Mouse (Mus musculus) intestine, embryonic 14.5 days (tissue): Measurements from ENCODE around the gene Ugcg. TPM values are rescaled to one million over a fixed set of nuclear protein-coding genes. Genes with fewer than 3 reads are reported as not detected.

Source experiments
- ATAC-seq: fragments of 200-750 bp; cut with Nextera tagmentation; replicated peaks from 2 replicates; pipeline ENCODE4 v1.8.0; 2017; ENCODE audit warnings: low read depth, moderate number of reproducible peaks, moderate TSS enrichment, moderate library complexity; ENCODE audit not compliant: low FRiP score, low TSS enrichment
- DNase-seq: peaks from one replicate; pipeline ENCODE4 v3.0.0-alpha.2; 2018; ENCODE audit warnings: low spot score
- H3K27ac ChIP-seq: fragments of 300-500 bp; sonication (generic); 2 replicates; pipeline ENCODE4 v1.5.1; 2014; ENCODE audit warnings: low read depth, mild to moderate bottlenecking, control low read depth
- H3K27me3 ChIP-seq: fragments of 300-500 bp; sonication (generic); replicated peaks from 2 replicates; pipeline ENCODE4 v1.6.1; 2014; ENCODE audit warnings: low read length, control low read depth; ENCODE audit not compliant: control insufficient read depth, insufficient read depth
- H3K36me3 ChIP-seq: fragments of 300-500 bp; sonication (generic); 2 replicates; pipeline ENCODE4 v1.6.1; 2014; ENCODE audit warnings: low read length, control low read depth; ENCODE audit not compliant: control insufficient read depth, insufficient read depth
- H3K4me1 ChIP-seq: fragments of 300-500 bp; sonication (generic); replicated peaks from 2 replicates; pipeline ENCODE4 v1.6.1; 2014; ENCODE audit warnings: low read length, control low read depth, mixed read lengths; ENCODE audit not compliant: control insufficient read depth, insufficient read depth
- H3K4me2 ChIP-seq: fragments of 300-500 bp; sonication (generic); 2 replicates; pipeline ENCODE4 v1.6.1; 2014; ENCODE audit warnings: low read length
- H3K4me3 ChIP-seq: fragments of 300-500 bp; sonication (generic); 2 replicates; pipeline ENCODE4 v1.5.1; 2014; ENCODE audit warnings: low read depth, low read length, control low read depth, mixed read lengths
- H3K9ac ChIP-seq: fragments of 300-500 bp; sonication (generic); 2 replicates; pipeline ENCODE4 v1.6.1; 2014; ENCODE audit warnings: mild to moderate bottlenecking, low read length
- H3K9me3 ChIP-seq: fragments of 300-500 bp; sonication (generic); 2 replicates; pipeline ENCODE4 v1.6.1; 2016; ENCODE audit warnings: low read length, control low read depth; ENCODE audit not compliant: control insufficient read depth
- whole genome bisulfite sequencing: fragments of 180-500 bp; shearing (Covaris S2); extraction: QIAGEN DNeasy Blood & Tissue Kit; methylation state at CpG from one replicate; pipeline ENCODE4 v1.1.7; 2014; 5-methylcytosine and 5-hydroxymethylcytosine counted together
- polyA plus RNA-seq: library from polyadenylated mRNA; unstranded; fragments of >200 nt; fragmentation: Nextera tagmentation; extraction: Ambion mirVana; gene quantifications from 2 replicates; pipeline ENCODE4 v1.2.1, GENCODE M21; 2014

Gene Ugcg
- polyA plus RNA-seq, 1 experiment from 2014 or later: 14.1 TPM

DNA sequence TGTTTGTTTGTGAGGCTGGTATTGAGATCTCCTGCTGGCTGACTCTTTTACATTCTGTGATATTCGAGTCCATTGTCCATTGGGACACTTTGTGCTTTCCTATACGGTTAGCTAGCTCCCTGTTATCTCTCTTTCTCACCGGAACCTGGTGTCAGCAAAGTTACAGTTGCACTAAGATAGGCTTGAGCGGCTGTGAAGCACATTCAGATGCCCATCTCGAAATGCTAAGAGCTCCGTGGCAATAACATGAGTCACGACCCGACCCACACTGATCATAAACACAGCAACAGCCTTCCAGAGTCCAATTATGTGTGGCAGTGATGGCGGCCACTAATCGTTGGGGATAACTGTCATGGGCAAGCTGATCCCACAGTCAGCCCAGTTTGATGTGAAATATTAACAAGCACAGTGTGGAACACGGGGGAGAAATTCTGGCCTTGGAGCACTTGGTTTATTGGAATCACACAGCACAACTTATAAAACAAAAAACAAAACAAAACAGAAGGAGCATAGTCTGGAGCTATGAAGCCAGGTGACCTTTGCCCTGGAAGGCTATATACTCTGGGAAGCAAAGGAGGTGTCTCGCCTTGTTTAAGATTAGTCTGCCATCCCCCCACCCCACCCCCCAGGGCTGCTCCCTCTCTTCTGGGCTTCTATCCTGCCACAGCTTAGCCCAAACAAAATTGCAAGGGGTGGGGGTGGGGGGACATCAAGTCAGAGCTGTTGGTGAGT lies 7.5 kb downstream of the Ugcg start:
- H3K9me3 ChIP-seq: no peaks in the 10 kb centered on the region
- H3K27ac ChIP-seq: no peak overlapping the region
- WGBS: 21% methylated on average over 12 of the region's 12 CpGs
- 0 out of 2 replicates have a peak overlapping the region, but pooled peaks have one; percentile 8 for H3K4me2 ChIP-seq
- no peak overlapping the region for H3K9ac ChIP-seq
- 0 out of 2 replicates have a peak, but pooled peaks cover 3% of the 10 kb centered on the region for H3K36me3 ChIP-seq
- peaks cover 34% of the 10 kb centered on the region for H3K4me1 ChIP-seq
- no peaks in the 10 kb centered on the region for H3K27me3 ChIP-seq
- DNase-seq (no peak), ATAC-seq (0 out of 2 replicates have a peak, but pooled peaks have one; percentile 46)
- H3K4me3 ChIP-seq: no peak overlapping the region

GRCm38 (mm10) chr4:59197078-59197424 lies 8.0 kb downstream of the Ugcg start:
- 0 out of 2 replicates have a peak, but pooled peaks have one; percentile 26 for ATAC-seq
- 36% methylated on average over 6 of the region's 6 CpGs for WGBS
- no peak overlapping the region for H3K4me2 ChIP-seq

DNA sequence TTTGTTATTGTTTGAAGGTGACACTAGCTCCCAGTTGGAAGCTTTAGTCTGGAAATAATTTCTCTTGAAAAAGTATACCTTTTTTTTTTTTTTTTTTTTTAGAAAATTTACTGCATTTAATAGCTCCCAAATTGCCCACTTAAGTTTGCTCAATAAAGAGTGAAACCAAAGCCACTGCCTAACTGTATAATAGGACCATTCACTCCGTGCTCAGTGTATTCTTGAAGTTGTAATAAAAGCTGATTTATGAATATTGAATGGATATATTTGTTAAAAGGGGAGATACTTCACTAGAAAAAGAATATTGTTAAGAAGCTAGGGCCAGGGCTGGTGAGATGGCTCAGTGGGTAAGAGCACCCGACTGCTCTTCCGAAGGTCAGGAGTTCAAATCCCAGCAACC lies 8.4 kb downstream of the Ugcg start:
- Histone ChIP-seq H3K27me3 (no peaks in the 10 kb centered on the region), H3K9ac (no peak overlapping the region), H3K4me3 (no peak overlapping the region), H3K9me3 (no peaks in the 10 kb centered on the region), H3K36me3 (no peaks in the 10 kb centered on the region), H3K27ac (no peak overlapping the region), H3K4me1 (peaks cover 38% of the 10 kb centered on the region), H3K4me2 (no peak overlapping the region)
- DNase-seq: no peak
- no peak for ATAC-seq
- WGBS: 72% methylated on average over 3 of the region's 3 CpGs

More at GRCm38 (mm10) chr4:59197078-59197424, 8.0 kb downstream of the Ugcg start:
- no peak overlapping the region for H3K4me3 ChIP-seq
- no peaks in the 10 kb centered on the region for H3K27me3 ChIP-seq
- H3K9me3 ChIP-seq: no peaks in the 10 kb centered on the region
- peaks cover 35% of the 10 kb centered on the region for H3K4me1 ChIP-seq
- H3K9ac ChIP-seq: no peak overlapping the region
- 0 out of 2 replicates have a peak overlapping the region, but pooled peaks have one; percentile 18 for H3K27ac ChIP-seq
- no peak for DNase-seq
- no peaks in the 10 kb centered on the region for H3K36me3 ChIP-seq

DNA sequence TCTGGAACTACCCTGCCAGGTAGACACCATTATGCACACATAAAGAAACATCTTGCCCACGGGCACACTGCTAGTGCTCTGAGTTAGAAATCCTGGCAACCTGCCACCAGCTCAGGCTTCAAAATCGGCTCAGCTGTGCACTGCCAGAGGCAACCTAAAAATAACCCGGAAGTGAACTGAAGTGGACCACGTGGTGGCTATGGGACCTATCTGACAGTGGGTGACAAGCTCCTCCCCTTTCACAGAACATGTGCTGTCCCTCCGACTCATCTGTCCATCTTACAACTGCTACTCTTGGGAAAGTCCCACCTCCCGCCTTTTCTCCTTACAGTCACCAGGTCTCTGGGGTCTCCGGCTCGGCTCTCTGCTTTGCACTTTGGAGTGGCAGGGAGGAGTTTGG lies 10.3 kb downstream of the Ugcg start:
- H3K9ac ChIP-seq: no peak overlapping the region
- H3K4me2 ChIP-seq: no peak overlapping the region
- H3K36me3 ChIP-seq: no peaks in the 10 kb centered on the region
- ATAC-seq (peak; percentile 51; the same call in 1 of the 2 replicates), DNase-seq (no peak)
- H3K9me3 ChIP-seq: no peaks in the 10 kb centered on the region
- no peak overlapping the region for H3K4me3 ChIP-seq
- no peaks in the 10 kb centered on the region for H3K27me3 ChIP-seq
- H3K4me1 ChIP-seq: peaks cover 38% of the 10 kb centered on the region
- WGBS: 36% methylated on average over 8 of the region's 8 CpGs
- H3K27ac ChIP-seq: no peak overlapping the region

DNA sequence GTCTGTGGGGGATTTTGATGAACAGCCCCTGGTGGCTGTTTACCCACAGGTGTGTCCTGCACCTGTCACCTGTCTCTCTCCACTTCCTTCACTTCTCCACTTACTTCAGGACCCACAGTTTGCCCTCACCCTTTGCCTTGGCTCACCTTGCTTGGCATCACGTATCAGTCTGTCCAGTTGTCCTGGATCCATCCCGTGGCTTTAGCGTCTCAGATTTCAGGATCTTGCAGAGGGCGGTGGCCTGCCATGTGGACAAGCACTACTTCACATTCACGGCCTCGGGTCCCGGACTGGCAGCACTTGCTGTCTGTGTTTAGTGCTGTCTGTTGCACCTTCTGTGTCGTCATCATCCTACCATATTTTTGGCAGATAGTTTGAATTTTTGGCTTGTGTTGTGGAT lies 10.7 kb downstream of the Ugcg start:
- no peak for ATAC-seq
- H3K4me2 ChIP-seq: no peak overlapping the region
- H3K4me1 ChIP-seq: peaks cover 38% of the 10 kb centered on the region
- no peak overlapping the region for H3K27ac ChIP-seq
- H3K4me3 ChIP-seq: no peak overlapping the region
- no peaks in the 10 kb centered on the region for H3K27me3 ChIP-seq
- H3K9me3 ChIP-seq: no peaks in the 10 kb centered on the region
- 53% methylated on average over 8 of the region's 8 CpGs for WGBS
- H3K9ac ChIP-seq: no peak overlapping the region
- no peak for DNase-seq
- H3K36me3 ChIP-seq: no peaks in the 10 kb centered on the region

DNA sequence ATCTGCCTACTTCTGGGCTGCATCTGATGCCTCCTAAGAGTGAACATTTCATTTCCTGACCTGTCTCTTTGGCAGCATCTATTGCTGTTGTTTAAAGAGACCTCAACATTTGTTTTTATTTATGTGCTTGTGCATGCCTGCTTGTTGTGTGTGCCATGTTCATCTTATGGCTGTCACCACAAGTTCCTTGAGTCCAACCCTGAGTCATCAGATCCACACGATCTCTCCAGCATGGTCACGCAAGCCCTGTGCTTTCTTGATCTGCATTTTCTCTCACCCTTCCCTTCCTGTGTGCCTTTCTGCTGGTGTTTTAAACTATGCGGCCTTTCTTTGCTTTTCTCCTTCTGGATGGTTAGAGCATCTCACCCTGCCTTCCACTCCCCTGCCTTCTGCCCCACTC lies 11.6 kb downstream of the Ugcg start:
- 79% methylated on average over 3 of the region's 3 CpGs for WGBS
- no peaks in the 10 kb centered on the region for H3K36me3 ChIP-seq
- H3K4me2 ChIP-seq: no peak overlapping the region
- no peaks in the 10 kb centered on the region for H3K27me3 ChIP-seq
- no peak overlapping the region for H3K9ac ChIP-seq
- H3K9me3 ChIP-seq: no peaks in the 10 kb centered on the region
- H3K4me1 ChIP-seq: peaks cover 36% of the 10 kb centered on the region
- H3K27ac ChIP-seq: no peak overlapping the region
- ATAC-seq (no peak), DNase-seq (no peak)
- no peak overlapping the region for H3K4me3 ChIP-seq

DNA sequence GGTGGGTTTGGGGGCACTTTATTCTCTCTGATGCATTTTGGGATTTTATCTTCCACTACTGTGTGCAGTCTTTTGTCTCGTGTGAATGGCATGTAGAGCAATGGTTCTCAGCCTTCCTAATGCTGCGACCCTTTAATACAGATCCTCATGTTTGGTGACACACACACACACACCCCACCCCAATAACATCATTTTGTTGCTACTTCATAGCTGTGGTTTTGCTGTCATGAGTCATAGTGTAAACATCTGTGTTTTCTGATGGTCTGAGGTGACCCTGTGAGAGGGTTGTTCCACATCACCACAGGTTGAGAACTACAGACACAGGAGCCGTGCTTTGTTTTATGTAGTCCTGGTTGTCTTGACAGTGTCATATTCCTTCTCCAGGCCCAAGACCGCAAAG lies 15.6 kb downstream of the Ugcg start:
- 74% methylated on average over 4 of the region's 4 CpGs for WGBS
- ATAC-seq (no peak), DNase-seq (no peak)
- no peaks in the 10 kb centered on the region for H3K9me3 ChIP-seq
- H3K9ac ChIP-seq: no peak overlapping the region
- peaks cover 14% of the 10 kb centered on the region for H3K36me3 ChIP-seq
- no peak overlapping the region for H3K4me2 ChIP-seq
- H3K27ac ChIP-seq: no peak overlapping the region
- H3K4me1 ChIP-seq: peaks cover 10% of the 10 kb centered on the region
- no peaks in the 10 kb centered on the region for H3K27me3 ChIP-seq
- H3K4me3 ChIP-seq: no peak overlapping the region

DNA sequence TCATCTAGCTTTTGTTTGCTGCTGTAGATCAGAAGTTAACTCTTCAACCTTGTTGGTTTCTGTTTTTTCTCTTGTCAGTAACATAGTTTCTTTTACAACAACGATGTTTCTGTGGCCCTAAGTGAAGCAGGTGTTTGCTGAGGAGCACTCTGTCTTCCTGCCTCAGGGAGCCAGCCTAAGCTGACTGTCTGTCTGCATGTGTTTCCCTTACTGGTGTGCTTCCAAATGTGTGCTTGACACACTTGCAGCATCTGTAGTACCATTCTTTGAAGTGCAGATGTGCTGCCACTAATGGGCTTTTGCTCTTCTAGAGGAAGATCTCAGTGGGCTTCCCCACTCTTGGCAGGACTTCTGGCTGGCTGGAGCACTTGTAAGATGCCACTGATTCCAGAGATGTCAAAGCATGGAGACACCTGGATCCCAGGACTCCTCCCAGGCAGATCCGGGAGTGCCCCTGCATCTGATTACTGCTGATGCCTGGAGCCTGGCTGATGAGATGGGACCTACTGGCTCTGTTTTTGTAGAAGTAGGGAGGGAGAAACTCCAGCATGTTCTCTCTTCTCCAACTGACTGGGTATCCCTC lies 16.8 kb downstream of the Ugcg start:
- H3K9me3 ChIP-seq: no peaks in the 10 kb centered on the region
- WGBS: 17% methylated on average over 2 of the region's 2 CpGs
- H3K4me3 ChIP-seq: no peak overlapping the region
- peaks cover 26% of the 10 kb centered on the region for H3K36me3 ChIP-seq
- H3K27me3 ChIP-seq: no peaks in the 10 kb centered on the region
- H3K4me2 ChIP-seq: no peak overlapping the region
- ATAC-seq: no peak
- no peak for DNase-seq
- no peak overlapping the region for H3K27ac ChIP-seq
- H3K4me1 ChIP-seq: 0 out of 2 replicates have a peak, but pooled peaks cover 3% of the 10 kb centered on the region
- no peak overlapping the region for H3K9ac ChIP-seq

DNA sequence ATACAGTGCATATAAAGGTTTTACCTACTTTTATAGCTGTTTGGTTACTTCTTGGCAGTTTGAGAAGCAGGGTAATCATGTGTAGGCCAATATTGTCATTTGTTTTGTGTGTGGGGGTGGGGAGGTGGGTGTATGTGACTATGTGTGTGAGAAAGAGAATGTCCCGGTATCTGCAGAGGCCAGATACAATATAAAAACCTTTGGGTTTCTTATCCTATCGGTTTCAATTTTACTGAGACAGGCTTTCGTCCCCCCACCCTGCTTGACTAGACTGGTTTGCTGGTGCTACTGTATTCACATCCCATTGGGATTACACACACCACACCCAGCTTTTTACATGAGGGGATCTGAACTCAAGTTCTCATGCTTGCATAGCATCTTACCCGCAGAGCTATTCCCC lies 17.5 kb downstream of the Ugcg start:
- ATAC-seq: no peak
- H3K27ac ChIP-seq: no peak overlapping the region
- DNase-seq: no peak

More for the DNA sequence above, 17.5 kb downstream of the Ugcg start:
- Histone ChIP-seq H3K4me1 (0 out of 2 replicates have a peak, but pooled peaks cover 3% of the 10 kb centered on the region), H3K4me3 (no peak overlapping the region), H3K9me3 (no peaks in the 10 kb centered on the region), H3K36me3 (peaks cover 27% of the 10 kb centered on the region), H3K27me3 (no peaks in the 10 kb centered on the region), H3K9ac (no peak overlapping the region), H3K4me2 (no peak overlapping the region)
- WGBS: 75% methylated on average over 4 of the region's 4 CpGs
